Mouse (Mus musculus) embryo, embryonic 11.5 days (tissue): ENCODE data around the gene Gm3591.
"Not testable (repeated sequence)": the region's sequence is repeated elsewhere in the genome, so short reads cannot be mapped to it uniquely, and the experiment has no call there.

ENCODE experiments used
- DNase-seq: peaks from one replicate; pipeline ENCODE4 v3.0.0-alpha.2; 2012; ENCODE audit warnings: low read depth, low spot score

Gene Gm3591

DNA sequence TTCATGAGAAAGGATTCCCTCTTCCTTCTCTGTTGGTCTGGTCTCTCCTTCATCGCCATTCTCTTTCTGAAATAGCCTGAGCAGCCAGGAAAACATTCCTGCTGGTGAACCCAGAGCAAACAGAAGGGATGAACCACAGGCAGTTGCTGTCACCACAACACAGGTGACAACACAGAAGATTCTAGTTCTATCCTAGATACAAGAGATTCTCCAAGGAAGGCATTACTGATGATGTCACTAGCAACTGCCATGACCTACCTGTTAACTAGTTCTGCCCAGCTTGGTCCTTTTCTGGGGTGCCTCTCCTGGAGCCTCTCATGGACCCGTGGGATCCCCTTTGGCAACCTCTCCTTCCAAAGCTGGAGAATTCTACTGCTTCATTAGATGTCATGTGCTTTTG, at the start of gene Gm3591:
Gene Gm3591 (minus strand): TSS at position 101 of the 400 bp plus-strand sequence.
- not testable (repeated sequence) for DNase-seq

DNA sequence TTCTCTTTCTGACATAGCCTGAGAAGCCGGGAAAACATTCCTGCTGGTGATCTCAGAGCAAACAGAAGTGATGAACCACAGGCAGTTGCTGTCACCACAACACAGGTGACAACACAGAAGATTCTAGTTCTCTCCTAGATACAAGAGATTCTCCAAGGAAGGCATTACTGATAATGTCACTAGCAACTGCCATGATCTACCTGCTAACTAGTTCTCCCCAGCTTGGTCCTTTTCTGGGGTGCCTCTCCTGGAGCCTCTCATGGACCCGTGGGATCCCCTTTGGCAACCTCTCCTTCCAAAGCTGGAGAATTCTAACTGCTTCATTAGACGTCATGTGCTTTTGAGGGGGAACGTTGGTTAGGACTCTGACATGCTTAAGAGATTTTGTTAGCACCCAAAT, 32.2 kb upstream of the Gm3591 start, which contains the start of gene Gm3594:
Gene Gm3594 (minus strand): TSS at position 101 of the 400 bp plus-strand sequence.
- not testable (repeated sequence) for DNase-seq

DNA sequence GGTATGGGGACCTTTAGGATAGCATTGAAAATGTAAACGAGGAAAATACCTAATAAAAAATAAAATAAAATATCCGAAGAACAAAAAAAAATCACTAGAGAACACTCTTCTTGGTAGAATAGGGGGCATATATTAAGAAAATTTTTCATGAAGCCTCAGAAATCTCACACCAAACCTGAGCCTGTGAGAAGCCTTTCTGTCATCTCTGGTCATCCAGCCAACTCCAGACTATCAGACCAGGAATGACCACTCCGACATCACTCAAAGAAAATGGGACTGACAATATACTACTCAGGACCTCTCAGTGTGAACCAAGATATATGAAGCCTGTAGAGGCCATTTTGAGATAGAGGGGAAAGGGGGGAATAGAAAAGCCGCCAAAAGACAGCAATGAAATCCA, 28.5 kb upstream of the Gm3591 start:
- not testable (repeated sequence) for DNase-seq

DNA sequence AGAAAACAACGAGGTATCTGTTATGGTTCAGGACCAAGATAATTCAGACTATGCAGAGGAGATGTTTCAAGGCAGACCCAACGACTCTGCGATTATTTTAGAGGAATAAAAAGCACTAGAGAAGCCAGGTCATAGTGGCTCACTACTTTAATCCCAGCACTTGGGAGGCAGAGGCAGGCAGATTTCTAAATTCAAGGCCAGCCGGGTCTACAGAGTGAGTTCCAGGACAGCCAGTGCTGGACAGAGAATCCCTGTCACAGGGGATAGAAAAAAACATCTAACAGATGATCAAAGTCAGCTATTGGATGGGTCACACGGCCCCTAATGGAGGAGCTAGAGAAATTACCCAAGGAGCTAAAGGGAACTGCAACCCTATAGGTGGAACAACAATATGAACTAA, 27.9 kb upstream of the Gm3591 start:
- DNase-seq, result not testable (repeated sequence)

DNA sequence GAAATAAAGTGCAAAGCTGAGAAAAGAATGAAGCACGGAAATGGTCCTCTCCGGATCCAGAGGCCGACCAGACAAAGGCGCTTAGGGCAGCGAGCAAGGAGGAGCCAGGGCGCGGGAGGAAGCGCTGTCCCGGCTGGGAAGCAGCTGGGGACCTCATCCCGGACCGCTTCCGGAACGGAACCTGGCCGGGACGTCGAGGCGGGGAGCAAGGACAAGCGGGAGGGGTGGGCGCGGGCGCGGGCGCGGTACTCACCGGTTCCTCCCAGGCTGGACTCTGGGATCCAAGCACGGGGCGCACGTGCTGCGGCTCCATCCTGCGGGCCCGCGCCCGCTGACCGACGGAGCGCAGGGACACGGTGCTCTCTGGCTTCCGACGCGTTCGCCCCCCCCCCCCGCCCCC, 14.5 kb upstream of the Gm3591 start:
- not testable (repeated sequence) for DNase-seq

DNA sequence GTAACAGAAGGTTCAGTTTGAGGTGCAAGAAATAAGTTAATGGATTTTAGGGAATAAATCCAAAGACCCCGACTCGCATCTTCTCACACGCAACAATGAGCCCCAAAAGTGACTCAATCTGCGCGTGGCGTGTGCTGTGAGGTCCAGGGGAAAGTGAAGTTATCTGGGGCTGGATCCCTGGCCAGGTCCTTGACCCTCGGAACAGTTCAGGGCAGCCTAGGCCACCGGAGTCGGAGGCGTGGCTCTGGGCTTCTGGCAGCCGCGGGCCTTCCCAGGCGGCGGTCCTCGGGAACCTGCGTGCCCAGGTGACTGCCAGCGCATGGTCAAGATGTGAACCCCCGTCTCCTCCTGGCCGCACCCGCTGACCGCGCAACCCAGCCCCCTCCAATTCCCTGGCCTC, 14.1 kb upstream of the Gm3591 start:
- not testable (repeated sequence) for DNase-seq

DNA sequence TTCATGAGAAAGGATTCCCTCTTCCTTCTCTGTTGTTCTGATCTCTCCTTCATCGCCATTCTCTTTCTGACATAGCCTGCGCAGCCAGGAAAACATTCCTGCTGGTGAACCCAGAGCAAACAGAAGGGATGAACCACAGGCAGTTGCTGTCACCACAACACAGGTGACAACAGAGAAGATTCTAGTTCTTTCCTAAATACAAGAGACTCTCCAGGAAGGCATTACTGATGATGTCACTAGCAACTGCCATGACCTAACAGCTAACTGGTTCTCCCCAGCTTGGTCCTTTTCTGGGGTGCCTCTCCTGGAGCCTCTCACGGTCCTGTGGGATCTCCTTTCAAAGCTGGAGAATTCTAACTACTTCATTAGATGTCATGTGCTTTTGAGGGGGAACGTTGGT, 22.1 kb downstream of the Gm3591 start, which contains the start of gene Gm16440:
Gene Gm16440 (minus strand): TSS at position 101 of the 400 bp plus-strand sequence.
- DNase-seq, result not testable (repeated sequence)
